19 mouse cellular contexts compared by ENCODE assay signal in the genomic region with DNA sequence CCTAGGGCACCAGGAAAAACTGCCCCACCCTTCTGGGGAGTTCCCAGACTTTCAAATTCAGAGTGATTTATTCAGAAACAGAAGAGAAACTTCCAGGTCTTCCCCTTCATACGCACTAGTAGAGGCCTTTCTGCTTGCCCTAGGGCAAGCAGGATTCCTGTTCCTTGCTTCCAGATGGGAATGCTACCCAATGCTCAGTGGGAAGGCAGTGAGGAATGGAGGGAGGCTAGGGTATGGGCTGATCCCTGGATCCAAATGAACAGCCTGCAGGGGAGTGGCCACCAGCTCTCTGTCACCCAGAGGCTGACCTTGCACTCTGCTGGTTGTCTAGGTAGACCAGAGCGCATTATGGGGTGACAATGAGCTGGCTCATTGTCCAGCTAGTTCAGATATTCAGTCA. TPM values are rescaled to one million over a fixed set of nuclear protein-coding genes. Genes with fewer than 3 reads are reported as not detected.
A peak's percentile ranks its signal among the peaks of the same experiment; 100 is the strongest.
DNase-seq lines count a peak whose midpoint lies in the region; ATAC-seq and TF ChIP-seq lines count a peak whose summit lies in the region.
"Had no signal": no experiment of that assay in that cellular context is flagged by ENCODE, and none has a peak within 500 bp of the region (broad histone marks: within the 10 kb centered on the region; RNA-seq: fewer than 3 reads in every experiment).

No protein-coding gene starts in this region.

- no peak overlapping the region for H3K27ac ChIP-seq in liver, adult 2 months (replicated peaks; ENCODE audit: insufficient read depth, low read depth, low read length)
- H3K27ac ChIP-seq in liver, embryonic 11.5 days (ENCODE audit: low read depth, low read length), result no peak overlapping the region
- peak overlapping the region; percentile 46; the same call in 1 of the 2 replicates for H3K27ac ChIP-seq in bone marrow, adult 2 months (ENCODE audit: control insufficient read depth, insufficient read depth, low read depth, low read length, poor library complexity)
- H3K27ac ChIP-seq in liver, postnatal 0 days (ENCODE audit: low read depth), result peak overlapping the region; percentile 72
- H3K27ac ChIP-seq in hindbrain, postnatal 0 days, result no peak overlapping the region
- H3K27ac ChIP-seq: forebrain, embryonic 13.5 days; hindbrain, embryonic 15.5 days; limb, embryonic 10.5 days had no signal

- no peaks in the 10 kb centered on the region for H3K27me3 ChIP-seq in liver, adult 2 months (ENCODE audit: control insufficient read depth, insufficient read depth, low read length)
- H3K27me3 ChIP-seq in liver, embryonic 11.5 days (replicated peaks; ENCODE audit: control insufficient read depth, insufficient read depth, low read length), result no peaks in the 10 kb centered on the region
- H3K27me3 ChIP-seq in E14TG2a.4 (ENCODE audit: insufficient read depth, low read length), result no peaks in the 10 kb centered on the region
- H3K27me3 ChIP-seq in liver, postnatal 0 days (ENCODE audit: insufficient read depth, low read length), result no peaks in the 10 kb centered on the region
- H3K27me3 ChIP-seq in hindbrain, postnatal 0 days (ENCODE audit: insufficient read depth, low read length), result no peaks in the 10 kb centered on the region
- H3K27me3 ChIP-seq: forebrain, embryonic 13.5 days; hindbrain, embryonic 15.5 days had no signal

- no peak overlapping the region for H3K4me2 ChIP-seq in liver, embryonic 11.5 days
- H3K4me2 ChIP-seq in liver, postnatal 0 days (ENCODE audit: low read depth, low read length), result no peak overlapping the region
- no peak overlapping the region for H3K4me2 ChIP-seq in hindbrain, postnatal 0 days (ENCODE audit: low read depth, low read length)
- H3K4me2 ChIP-seq: forebrain, embryonic 13.5 days; heart, embryonic 11.5 days; hindbrain, embryonic 15.5 days; lung, embryonic 14.5 days had no signal

- 63% methylated on average over 2 of the region's 2 CpGs for WGBS in liver, adult 2 months
- WGBS in liver, embryonic 11.5 days, result 87% methylated on average over 2 of the region's 2 CpGs
- 84% methylated on average over 2 of the region's 2 CpGs for WGBS in bone marrow, adult 2 months
- WGBS in liver, postnatal 0 days (ENCODE audit: insufficient replicate concordance), result 85% methylated on average over 2 of the region's 2 CpGs
- 93% methylated on average over 2 of the region's 2 CpGs for WGBS in hindbrain, postnatal 0 days

- no peaks in the 10 kb centered on the region for H3K36me3 ChIP-seq in liver, adult 2 months (ENCODE audit: control insufficient read depth, insufficient read depth, low read length)
- H3K36me3 ChIP-seq in liver, embryonic 11.5 days (ENCODE audit: control insufficient read depth, insufficient read depth, low read length), result no peaks in the 10 kb centered on the region
- H3K36me3 ChIP-seq in E14TG2a.4 (ENCODE audit: insufficient read depth, low read length), result no peaks in the 10 kb centered on the region
- no peaks in the 10 kb centered on the region for H3K36me3 ChIP-seq in liver, postnatal 0 days (replicated peaks; ENCODE audit: insufficient read depth, low read length)
- H3K36me3 ChIP-seq in hindbrain, postnatal 0 days (ENCODE audit: insufficient read depth, low read length), result no peaks in the 10 kb centered on the region
- H3K36me3 ChIP-seq: hindbrain, embryonic 15.5 days; limb, embryonic 10.5 days had no signal

- H3K79me2 ChIP-seq in liver, adult 2 months (ENCODE audit: control insufficient read depth, insufficient read depth, low read length), result no peaks in the 10 kb centered on the region

- TF ChIP-seq CTCF in liver, adult 2 months (IDR thresholded peaks at IDR 0.05; ENCODE audit: low read depth, low read length), result no peak
- no peak for TF ChIP-seq CTCF in E14TG2a.4 (conservative IDR thresholded peaks at IDR 0.05; ENCODE audit: low read length)
- no peak for TF ChIP-seq CTCF in bone marrow, adult 2 months (IDR thresholded peaks at IDR 0.05; ENCODE audit: control insufficient read depth, insufficient read depth, low read length)
- no peak for TF ChIP-seq CTCF in liver, postnatal 0 days (IDR thresholded peaks at IDR 0.05; ENCODE audit: low read depth)
- TF ChIP-seq CTCF in hindbrain, postnatal 0 days (IDR thresholded peaks at IDR 0.05; ENCODE audit: low read depth), result no peak

- no peak for TF ChIP-seq POLR2A in liver, adult 2 months (IDR thresholded peaks at IDR 0.05; ENCODE audit: extremely low read depth, insufficient read depth, low read length)
- TF ChIP-seq POLR2A in bone marrow, adult 2 months (IDR thresholded peaks at IDR 0.05; ENCODE audit: borderline replicate concordance, control insufficient read depth, low read depth, low read length), result no peak

- H3K9ac ChIP-seq in liver, adult 2 months (ENCODE audit: low read depth, low read length), result no peak overlapping the region
- H3K9ac ChIP-seq in liver, embryonic 11.5 days (ENCODE audit: low read depth, low read length), result no peak overlapping the region
- H3K9ac ChIP-seq in liver, postnatal 0 days (replicated peaks), result no peak overlapping the region
- no peak overlapping the region for H3K9ac ChIP-seq in hindbrain, postnatal 0 days (replicated peaks; ENCODE audit: low read length)
- H3K9ac ChIP-seq: forebrain, embryonic 13.5 days; hindbrain, embryonic 15.5 days; lung, embryonic 14.5 days had no signal

- peak; percentile 25 for DNase-seq in liver, adult 2 months (ENCODE audit: extremely low read depth, low read depth, low spot score)
- DNase-seq in liver, embryonic 11.5 days (ENCODE audit: low spot score), result no peak
- DNase-seq in liver, postnatal 0 days, result no peak
- DNase-seq in hindbrain, postnatal 0 days (ENCODE audit: low spot score), result no peak
- no peak for DNase-seq in adrenal gland, postnatal 25 days
- DNase-seq: adrenal gland, postnatal 36 days; cerebellum, adult 9-11 months; gastrocnemius, postnatal 36 days; kidney, adult 9 months; lung, embryonic 14.5 days; midbrain, embryonic 14.5 days; thymus, adult 2 months had no signal

- no peaks in the 10 kb centered on the region for H3K9me3 ChIP-seq in liver, embryonic 11.5 days (ENCODE audit: control insufficient read depth, low read length)
- H3K9me3 ChIP-seq in E14TG2a.4 (ENCODE audit: low read length), result no peaks in the 10 kb centered on the region
- no peaks in the 10 kb centered on the region for H3K9me3 ChIP-seq in liver, postnatal 0 days (ENCODE audit: low read length)
- no peaks in the 10 kb centered on the region for H3K9me3 ChIP-seq in hindbrain, postnatal 0 days (ENCODE audit: low read length)
- H3K9me3 ChIP-seq: forebrain, embryonic 13.5 days; hindbrain, embryonic 15.5 days; limb, embryonic 10.5 days had no signal

- H3K4me3 ChIP-seq in liver, adult 2 months (ENCODE audit: insufficient read depth, low read depth, low read length), result no peak overlapping the region
- H3K4me3 ChIP-seq in liver, embryonic 11.5 days (ENCODE audit: low read depth, low read length), result no peak overlapping the region
- 0 out of 2 replicates have a peak overlapping the region, but pooled peaks have one; percentile 8 for H3K4me3 ChIP-seq in E14TG2a.4 (replicated peaks; ENCODE audit: low read length)
- H3K4me3 ChIP-seq in bone marrow, adult 2 months (replicated peaks; ENCODE audit: control insufficient read depth, low read depth, low read length), result no peak overlapping the region
- no peak overlapping the region for H3K4me3 ChIP-seq in liver, postnatal 0 days (ENCODE audit: low read depth, low read length)
- no peak overlapping the region for H3K4me3 ChIP-seq in hindbrain, postnatal 0 days (ENCODE audit: low read length)
- H3K4me3 ChIP-seq: forebrain, embryonic 13.5 days; hindbrain, embryonic 15.5 days; limb, embryonic 10.5 days had no signal

- no peak for TF ChIP-seq EP300 in liver, postnatal 0 days (IDR thresholded peaks at IDR 0.05; ENCODE audit: low read depth)

- peaks cover 45% of the 10 kb centered on the region for H3K4me1 ChIP-seq in liver, adult 2 months (ENCODE audit: control insufficient read depth, insufficient read depth, low read length)
- H3K4me1 ChIP-seq in liver, embryonic 11.5 days (replicated peaks; ENCODE audit: control insufficient read depth, insufficient read depth, low read length), result peaks cover 40% of the 10 kb centered on the region
- peaks cover 86% of the 10 kb centered on the region for H3K4me1 ChIP-seq in E14TG2a.4 (replicated peaks; ENCODE audit: low read depth, low read length)
- H3K4me1 ChIP-seq in bone marrow, adult 2 months (ENCODE audit: control insufficient read depth, insufficient read depth, low read length), result peaks cover 6% of the 10 kb centered on the region; the same call in 1 of the 2 replicates
- peaks cover 61% of the 10 kb centered on the region for H3K4me1 ChIP-seq in liver, postnatal 0 days (ENCODE audit: insufficient read depth)
- peaks cover 25% of the 10 kb centered on the region for H3K4me1 ChIP-seq in hindbrain, postnatal 0 days (ENCODE audit: insufficient read depth, low read length)

- no peak for ATAC-seq in liver, embryonic 11.5 days (replicated peaks; ENCODE audit: low FRiP score)
- no peak for ATAC-seq in liver, postnatal 0 days
- no peak for ATAC-seq in hindbrain, postnatal 0 days
- ATAC-seq: forebrain, embryonic 13.5 days had no signal

RNA-seq across cellular contexts. Expression of a gene that starts 5.1 kb away (rescaled TPM):
- total RNA-seq in liver, adult 2 months (2014; rRNA removed), result 726 and 988 TPM in 2 replicates
- polyA plus RNA-seq in liver, adult 2 months (2012; rRNA removed), result 1,363 and 1,398 TPM in 2 replicates
- 11,958 and 12,749 TPM in 2 replicates for polyA plus RNA-seq in liver, embryonic 11.5 days (2014; fragmentation: Nextera tagmentation; extraction: Ambion mirVana)
- polyA plus RNA-seq in bone marrow, adult 2 months (2011; ENCODE audit: insufficient read depth, insufficient read length, low replicate concordance, missing spikeins), result 3,846 and 7,097 TPM in 2 replicates
- polyA plus RNA-seq in liver, postnatal 0 days (2015; fragmentation: Nextera tagmentation; extraction: Ambion mirVana), result 6,710 and 7,738 TPM in 2 replicates
- total RNA-seq in hindbrain, postnatal 0 days (2014; rRNA removed), result 5,437 and 5,693 TPM in 2 replicates
- 15,098 and 15,291 TPM in 2 replicates for polyA plus RNA-seq in hindbrain, postnatal 0 days (2015; fragmentation: Nextera tagmentation; extraction: Ambion mirVana)
- total RNA-seq in adrenal gland, postnatal 25 days (2021), result 2,846 and 3,181 TPM in 2 replicates

RNA-seq across cellular contexts. Expression of a gene that starts 16.4 kb away (rescaled TPM):
- 1.5 and 2.4 TPM in 2 replicates for total RNA-seq in liver, adult 2 months (2014; rRNA removed)
- 9.3 and 10.6 TPM in 2 replicates for polyA plus RNA-seq in liver, adult 2 months (2012; rRNA removed)
- polyA plus RNA-seq in liver, embryonic 11.5 days (2014; fragmentation: Nextera tagmentation; extraction: Ambion mirVana), result 6.7 TPM in 2 replicates
- polyA plus RNA-seq in bone marrow, adult 2 months (2011; ENCODE audit: insufficient read depth, insufficient read length, low replicate concordance, missing spikeins), result 4.6 and 10.8 TPM in 2 replicates
- 1.8 and 3.2 TPM in 2 replicates for polyA plus RNA-seq in liver, postnatal 0 days (2015; fragmentation: Nextera tagmentation; extraction: Ambion mirVana)
- total RNA-seq in hindbrain, postnatal 0 days (2014; rRNA removed), result 68.6 and 73.8 TPM in 2 replicates
- 28.0 and 31.4 TPM in 2 replicates for polyA plus RNA-seq in hindbrain, postnatal 0 days (2015; fragmentation: Nextera tagmentation; extraction: Ambion mirVana)
- 14.5 and 19.8 TPM in 2 replicates for total RNA-seq in adrenal gland, postnatal 25 days (2021)

RNA-seq across cellular contexts. Expression of a gene that starts 48.5 kb away (rescaled TPM):
- 2.0 and 4.2 TPM in 2 replicates for total RNA-seq in liver, adult 2 months (2014; rRNA removed)
- 3.0 and 4.4 TPM in 2 replicates for polyA plus RNA-seq in liver, adult 2 months (2012; rRNA removed)
- polyA plus RNA-seq in liver, embryonic 11.5 days (2014; fragmentation: Nextera tagmentation; extraction: Ambion mirVana), result 142 and 148 TPM in 2 replicates
- 6.4 and 15.2 TPM in 2 replicates for polyA plus RNA-seq in bone marrow, adult 2 months (2011; ENCODE audit: insufficient read depth, insufficient read length, low replicate concordance, missing spikeins)
- polyA plus RNA-seq in liver, postnatal 0 days (2015; fragmentation: Nextera tagmentation; extraction: Ambion mirVana), result 6.9 and 7.3 TPM in 2 replicates
- total RNA-seq in hindbrain, postnatal 0 days (2014; rRNA removed), result 613 and 715 TPM in 2 replicates
- polyA plus RNA-seq in hindbrain, postnatal 0 days (2015; fragmentation: Nextera tagmentation; extraction: Ambion mirVana), result 412 and 457 TPM in 2 replicates
- total RNA-seq in adrenal gland, postnatal 25 days (2021), result 36.1 and 51.3 TPM in 2 replicates
- total RNA-seq: neutrophil, adult 5-6 weeks had no signal

Comparison
In these comparisons a context has a peak if more than half of its experiments do, and no peak if none do; other contexts are left out.
1. H3K27ac ChIP-seq: peak in bone marrow, adult 2 months (single experiment) and liver, postnatal 0 days (single experiment); none in liver, adult 2 months (single experiment), liver, embryonic 11.5 days (single experiment) and hindbrain, postnatal 0 days (single experiment).